Mouse (Mus musculus) C2C12 (cell line): ENCODE results near the gene Rbm33.

Experiments used
- CEBPB ChIP-seq: IDR thresholded peaks from one replicate; pipeline ENCODE4 v1.6.1; 2011; ENCODE audit warnings: low read depth, mild to moderate bottlenecking, control low read depth, moderate library complexity
- CTCF ChIP-seq: IDR thresholded peaks from one replicate; pipeline ENCODE4 v1.5.1; 2011; ENCODE audit not compliant: control insufficient read depth, insufficient read depth, insufficient read length
- MAX ChIP-seq: IDR thresholded peaks from one replicate; pipeline ENCODE4 v1.6.1; 2011; ENCODE audit warnings: mild to moderate bottlenecking, control low read depth
- MYOD1 ChIP-seq: IDR thresholded peaks from one replicate; pipeline ENCODE4 v1.6.1; 2011; ENCODE audit warnings: low read depth; ENCODE audit not compliant: control insufficient read depth, insufficient read length
- USF1 ChIP-seq: IDR thresholded peaks from one replicate; pipeline ENCODE4 v1.6.1; 2011; ENCODE audit warnings: low read depth, mild to moderate bottlenecking, control low read depth, moderate library complexity

DNA sequence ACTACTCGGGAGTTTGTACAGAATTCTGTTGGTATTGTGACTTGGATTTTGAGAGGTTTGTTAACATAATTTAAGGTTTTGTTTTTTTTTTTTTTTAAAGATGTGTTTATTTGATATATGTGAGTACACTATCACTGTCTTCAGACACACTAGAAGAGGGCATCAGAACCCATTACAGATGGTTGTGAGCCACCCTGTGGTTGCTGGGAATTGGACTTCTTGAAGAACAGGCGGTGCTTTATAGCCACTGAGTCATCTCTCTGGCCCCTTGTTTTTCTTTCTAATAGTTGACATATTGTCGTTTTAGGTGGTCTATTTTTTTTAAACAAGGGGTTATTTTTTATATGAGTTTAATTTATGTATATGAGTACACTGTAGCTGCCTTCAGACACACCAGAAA lies 5.3 kb downstream of the Rbm33 start:
- TF ChIP-seq MAX = no peak
- no peak for TF ChIP-seq CTCF
- no peak for TF ChIP-seq USF1
- TF ChIP-seq MYOD1 = no peak
- no peak for TF ChIP-seq CEBPB
